Mouse (Mus musculus): ENCODE data around the gene Smyd3. TPM values are rescaled to one million over a fixed set of nuclear protein-coding genes. Genes with fewer than 3 reads are reported as not detected.
A peak's percentile ranks its signal among the peaks of the same experiment; 100 is the strongest.

Gene Smyd3
- total RNA-seq, 4 experiments from 2014 or later: 25.1 to 28.9 (median 26.2) TPM

- DNase-seq (ENCODE audit: low spot score in 2 of 2): no peak
Observed at GRCm38 (mm10) chr1:179519901-179520300, 2.1 kb upstream of the Smyd3 start.

GRCm38 (mm10) chr1:179516941-179517712, 714 bp downstream of the Smyd3 start:
- DNase-seq (ENCODE audit: low spot score in 2 of 2): no peak

- no peak for DNase-seq (ENCODE audit: low spot score in 2 of 2)
Observed at GRCm38 (mm10) chr1:179511895-179512294, 5.9 kb downstream of the Smyd3 start.

GRCm38 (mm10) chr1:179510546-179511340, 7.1 kb downstream of the Smyd3 start:
- no peak for DNase-seq (ENCODE audit: low spot score in 2 of 2)

DNA sequence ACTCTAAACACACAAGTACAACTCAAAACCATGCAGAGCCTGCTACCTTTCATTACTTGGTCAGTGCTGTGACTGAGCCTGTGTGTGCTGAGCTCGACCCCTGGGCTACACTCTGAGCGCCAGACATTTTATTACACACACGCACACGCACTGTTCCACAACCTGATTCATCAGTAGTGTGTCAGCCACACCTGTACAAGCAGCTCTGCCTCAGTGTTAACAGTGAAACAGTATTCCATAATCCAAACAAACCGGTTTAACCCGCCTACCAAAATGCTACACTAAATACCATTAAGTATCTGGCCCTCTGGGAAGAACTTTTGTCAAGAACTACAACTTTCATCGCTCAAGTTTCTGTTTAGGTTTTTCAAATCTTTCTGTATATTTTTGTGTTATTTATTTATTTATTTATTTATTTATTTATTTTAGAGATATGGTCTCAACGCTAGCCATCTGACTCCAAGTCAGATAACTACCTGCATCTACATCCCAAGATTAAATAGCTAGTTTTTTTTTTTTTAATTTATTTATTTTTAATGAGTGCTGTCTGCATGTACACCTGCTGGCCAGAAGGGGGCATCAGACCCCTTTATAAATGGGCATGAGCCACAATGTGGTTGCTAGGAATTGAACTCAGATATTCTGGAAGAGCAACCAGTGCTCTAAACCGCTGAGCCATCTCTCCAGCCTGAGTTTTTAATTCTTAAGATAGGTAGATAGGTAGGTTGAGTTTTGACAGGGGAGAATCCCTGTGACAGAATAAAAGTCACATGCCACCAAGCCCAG, 11.1 kb downstream of the Smyd3 start:
- DNase-seq (ENCODE audit: low spot score in 2 of 2): no peak

- no peak for DNase-seq (ENCODE audit: low spot score in 2 of 2)
Observed at GRCm38 (mm10) chr1:179502565-179502964, 15.3 kb downstream of the Smyd3 start.

GRCm38 (mm10) chr1:179499257-179499656, 18.6 kb downstream of the Smyd3 start:
- DNase-seq (ENCODE audit: low spot score in 2 of 2): no peak

DNA sequence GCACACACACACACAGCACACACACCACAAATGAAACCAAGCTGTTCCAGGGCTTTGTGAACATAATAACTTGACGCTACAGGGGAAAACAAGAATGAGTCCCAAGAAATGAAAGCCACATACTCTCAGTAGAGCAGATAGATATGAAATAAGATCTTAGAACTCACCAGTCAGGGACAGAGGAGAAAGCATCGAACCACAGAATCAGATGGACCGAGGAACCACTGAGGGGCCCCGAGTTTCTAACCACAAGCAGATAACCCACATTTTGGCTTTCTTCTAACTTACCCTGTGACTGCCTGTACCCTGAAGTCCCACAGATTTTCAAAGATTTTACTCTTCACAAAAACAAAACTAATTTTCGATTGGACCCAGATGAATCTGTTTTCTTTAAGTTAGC, 24.9 kb downstream of the Smyd3 start:
- no peak for DNase-seq (ENCODE audit: low spot score in 2 of 2)

GRCm38 (mm10) chr1:179488520-179488919, 29.3 kb downstream of the Smyd3 start:
- no peak for DNase-seq (ENCODE audit: low spot score in 2 of 2)

DNA sequence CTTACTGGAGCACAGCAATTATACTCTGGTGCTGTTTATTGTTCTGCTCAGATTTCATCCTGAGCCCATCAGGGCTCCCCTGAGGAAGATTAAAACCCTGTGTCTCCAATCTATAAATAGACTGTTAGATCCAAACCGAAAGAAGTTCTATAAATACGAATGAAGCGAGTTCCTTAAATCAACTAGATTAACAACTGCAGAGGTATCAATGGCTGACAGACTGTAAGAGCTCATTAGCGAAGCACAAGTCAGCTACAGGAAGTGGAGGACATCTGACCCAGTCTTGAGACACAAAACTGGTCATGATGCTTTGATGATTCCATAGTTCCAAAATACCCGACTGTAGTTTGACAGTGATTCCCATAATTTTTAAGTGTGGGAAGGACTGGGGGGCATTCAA, 29.9 kb downstream of the Smyd3 start:
- DNase-seq (ENCODE audit: low spot score in 2 of 2): no peak

DNA sequence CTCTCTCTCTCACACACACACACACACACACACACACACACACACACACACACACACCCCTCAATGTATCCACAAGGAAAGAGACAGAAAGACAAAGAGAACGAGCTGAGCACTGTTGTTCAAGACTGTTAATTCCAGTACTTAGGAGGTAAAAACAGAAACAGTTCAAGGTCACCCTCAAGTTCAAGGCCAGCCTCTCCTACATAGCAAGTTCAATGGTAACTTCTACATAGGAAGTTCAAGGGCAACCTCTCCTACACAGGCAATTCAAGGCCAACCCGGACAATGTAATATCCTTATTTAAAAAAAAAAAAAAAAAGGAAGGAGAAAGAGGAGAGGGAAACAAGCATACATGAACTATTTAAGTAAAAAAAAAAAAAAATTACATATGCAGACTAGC, 30.6 kb downstream of the Smyd3 start:
- no peak for DNase-seq (ENCODE audit: low spot score in 2 of 2)

DNA sequence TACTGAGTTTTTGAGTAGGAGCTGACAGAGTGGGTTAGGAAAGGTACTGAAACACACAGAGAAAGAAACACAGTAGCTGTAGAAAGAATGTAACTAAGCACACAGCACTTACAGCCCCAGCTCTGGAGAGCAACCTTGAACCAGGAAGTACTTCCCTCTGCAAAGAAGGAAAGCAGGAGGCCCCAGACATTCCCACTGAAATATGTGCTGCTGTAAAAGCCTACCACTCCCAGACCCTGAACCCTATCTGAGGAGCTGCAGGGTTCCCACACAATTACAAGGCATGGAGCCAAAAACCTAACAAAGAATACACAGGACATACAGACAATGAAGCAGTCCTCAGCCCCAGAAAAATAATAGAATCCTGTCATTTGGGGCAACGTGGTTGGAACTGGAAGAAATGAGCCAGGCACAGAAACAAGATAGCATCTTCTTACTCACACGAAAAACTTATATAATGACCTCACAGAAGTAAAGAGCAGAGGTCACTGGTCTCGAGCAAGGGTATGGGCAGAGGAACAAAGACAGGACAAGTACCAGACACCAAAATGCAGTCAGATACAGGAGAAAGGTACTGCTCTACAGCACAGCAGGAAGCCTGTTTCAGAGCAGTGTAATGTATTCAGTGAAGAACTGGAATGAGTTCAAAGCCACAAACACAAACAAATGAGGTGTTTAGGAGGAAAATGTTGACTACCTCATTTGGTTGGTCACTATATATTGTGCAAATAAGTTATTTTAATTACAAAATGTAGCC, 31.9 kb downstream of the Smyd3 start:
- no peak for DNase-seq (ENCODE audit: low spot score in 2 of 2)

DNA sequence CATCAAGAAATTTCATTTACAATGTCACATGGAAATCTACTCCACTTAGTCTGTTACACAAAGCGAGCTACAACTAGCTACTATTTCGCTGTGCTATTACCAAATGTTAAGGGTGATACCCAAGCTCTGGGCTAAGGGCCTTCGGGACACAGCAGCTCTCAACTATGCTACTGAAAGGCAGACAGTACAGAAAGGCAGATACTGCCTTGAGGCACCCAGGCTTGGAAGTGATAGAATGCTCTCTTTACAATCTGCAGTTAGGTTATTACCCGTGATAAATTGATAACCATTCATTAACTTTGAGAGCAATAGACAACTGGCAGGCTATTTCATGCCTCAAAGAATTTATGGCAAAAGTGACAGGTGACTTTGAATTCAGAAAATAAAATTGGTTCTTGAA, 37.0 kb downstream of the Smyd3 start:
- no peak for DNase-seq (ENCODE audit: low spot score in 2 of 2)

DNA sequence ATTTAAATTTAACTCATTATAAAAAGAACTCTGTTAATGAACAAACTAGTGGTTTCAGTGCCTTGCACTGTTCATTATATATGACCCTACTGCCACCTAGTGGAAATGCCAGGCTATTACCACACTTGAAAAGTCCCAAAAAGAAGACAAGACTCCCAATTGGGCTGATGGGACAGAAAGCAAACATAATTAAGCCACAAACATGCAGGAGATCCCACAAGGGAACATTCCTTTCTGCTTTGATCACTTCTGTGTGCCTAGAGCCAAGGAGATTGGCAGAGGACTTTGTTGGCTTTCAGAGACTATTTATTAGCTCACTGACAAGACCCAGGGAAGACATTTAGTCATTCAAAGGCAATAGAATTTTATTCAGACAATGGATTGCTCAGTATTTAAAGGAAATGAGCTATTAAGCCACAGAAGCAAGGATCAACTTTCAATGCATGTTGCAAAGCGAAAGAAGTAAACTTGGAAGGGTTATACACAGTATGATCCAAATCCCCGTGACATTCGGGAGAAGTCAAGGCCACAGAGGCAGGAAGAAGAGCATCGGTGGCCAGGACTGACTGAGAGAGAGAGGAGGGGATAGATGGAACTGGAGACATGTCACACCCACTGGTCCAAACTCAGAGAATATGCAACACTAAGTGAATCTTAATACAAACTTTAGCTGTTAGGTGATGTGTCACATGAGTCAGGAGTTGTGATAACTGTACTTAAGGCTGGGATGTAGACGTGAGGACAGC, 40.5 kb downstream of the Smyd3 start:
- DNase-seq (ENCODE audit: low spot score in 2 of 2): peak; percentile 34 to 55

GRCm38 (mm10) chr1:179476461-179477156, 41.2 kb downstream of the Smyd3 start:
- no peak for DNase-seq (ENCODE audit: low spot score in 2 of 2)

DNA sequence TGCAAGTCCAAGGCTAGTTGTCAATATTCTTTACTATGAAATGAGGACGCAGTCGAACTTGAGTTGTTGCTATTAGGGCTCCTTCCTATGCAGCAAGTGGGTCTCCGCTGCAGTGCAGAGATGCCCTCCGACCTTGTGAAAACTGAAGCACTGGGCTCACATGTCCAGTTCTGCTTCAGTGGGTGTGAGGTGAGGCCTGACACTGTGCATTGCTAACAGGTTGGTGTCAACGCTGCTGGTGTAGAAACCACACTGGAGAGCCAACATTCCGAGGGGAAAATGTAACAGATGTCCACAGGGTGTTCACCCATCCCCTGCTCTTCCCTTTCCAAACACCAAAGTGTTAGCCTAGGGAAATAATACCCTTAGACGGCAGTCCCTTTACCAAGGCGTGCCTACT, 43.1 kb downstream of the Smyd3 start:
- DNase-seq (ENCODE audit: low spot score in 2 of 2): no peak

- no peak for DNase-seq (ENCODE audit: low spot score in 2 of 2)
Observed at GRCm38 (mm10) chr1:179473920-179474643, 43.8 kb downstream of the Smyd3 start.

GRCm38 (mm10) chr1:179467970-179468369, 49.9 kb downstream of the Smyd3 start:
- no peak for DNase-seq (ENCODE audit: low spot score in 2 of 2)

GRCm38 (mm10) chr1:179462376-179462775, 55.5 kb downstream of the Smyd3 start:
- DNase-seq (ENCODE audit: low spot score in 2 of 2): no peak

Data from layer of hippocampus, adult 8-10 months (tissue).